Comparison of ENCODE assay signal across 1 mouse cellular context in the genomic region with DNA sequence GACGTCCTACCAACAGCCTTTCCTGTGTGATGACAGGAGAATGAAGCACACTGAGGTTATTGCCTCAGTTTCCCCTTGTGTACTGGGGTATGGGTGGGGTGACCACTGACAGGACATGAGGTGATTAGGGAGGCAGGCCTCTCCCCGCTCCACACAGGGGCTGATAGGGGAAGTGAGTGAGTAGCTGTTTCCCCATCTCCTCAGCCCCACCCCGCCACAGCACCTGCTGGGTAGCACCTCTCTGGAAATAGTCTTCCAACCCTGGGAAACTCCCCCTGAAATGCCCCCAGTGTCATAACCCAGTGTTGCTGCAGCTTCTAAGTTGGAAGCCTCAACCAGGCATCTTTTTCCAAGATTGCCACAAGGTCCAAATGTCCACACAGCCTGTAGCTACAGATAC.
TF ChIP-seq lines count a peak whose summit lies in the region.

No protein-coding gene starts in this region.

TF ChIP-seq in CH12.LX, 34 proteins besides CTCF, POLR2A, EP300 and RAD21 (continued from another document):
- no peak for TF ChIP-seq GABPA (IDR thresholded peaks at IDR 0.05; ENCODE audit: insufficient replicate concordance, low read depth, low read length)
- no peak for TF ChIP-seq TBP (conservative IDR thresholded peaks at IDR 0.05; ENCODE audit: low read depth, low read length)
- 0 out of 2 replicates have a peak, but pooled peaks have one; percentile 5 for TF ChIP-seq MAX (IDR thresholded peaks at IDR 0.05; ENCODE audit: low read length)
- TF ChIP-seq SMC3 (IDR thresholded peaks at IDR 0.05; ENCODE audit: low read depth, low read length) = no peak
- peak; percentile 42 for TF ChIP-seq BHLHE40 (IDR thresholded peaks at IDR 0.05; ENCODE audit: low read depth, low read length)
- TF ChIP-seq JUN (IDR thresholded peaks at IDR 0.05; ENCODE audit: insufficient read depth, low read depth, low read length) = no peak
